ENCODE assay signal across 8 mouse cellular contexts in genomic region chr13:60069196-60069595, GRCm38 (mm10).
A peak's percentile ranks its signal among the peaks of the same experiment; 100 is the strongest.
DNase-seq lines count a peak whose midpoint lies in the region; ATAC-seq and TF ChIP-seq lines count a peak whose summit lies in the region.
"Had no signal": no experiment of that assay in that cellular context is flagged by ENCODE, and none has a peak within 500 bp of the region (broad histone marks: within the 10 kb centered on the region; RNA-seq: fewer than 3 reads in every experiment).

No protein-coding gene starts in this region.

- peak; percentile 43; the same call in 1 of the 2 replicates for ATAC-seq in lung, embryonic 15.5 days (ENCODE audit: borderline replicate concordance, extremely low read depth, low FRiP score, low TSS enrichment)
- no peak for ATAC-seq in granulocyte monocyte progenitor cell, adult 5-6 weeks (replicated peaks; ENCODE audit: poor library complexity, severe bottlenecking)

- 22% methylated on average over 9 of the region's 9 CpGs for WGBS in lung, embryonic 15.5 days
- 16% methylated on average over 9 of the region's 9 CpGs for WGBS in cerebellum, adult 2 months

- no peak for TF ChIP-seq CTCF in cerebellum, adult 2 months (IDR thresholded peaks at IDR 0.05; ENCODE audit: borderline replicate concordance, insufficient read depth, low read depth, low read length)

- no peak for DNase-seq in lung, postnatal 25 days (ENCODE audit: low spot score)
- DNase-seq in embryo, embryonic 10 days (ENCODE audit: low spot score), result peak; percentile 82
- DNase-seq in gastrocnemius, adult 18-20 months (ENCODE audit: low spot score), result peak; percentile 28
- DNase-seq in lung, postnatal 36 days, result peak; percentile 18
- DNase-seq in cerebellum, adult 2 months, result no peak
- DNase-seq: liver, embryonic 13.5 days had no signal

- H3K4me1 ChIP-seq in lung, embryonic 15.5 days, result peaks cover 13% of the 10 kb centered on the region
- H3K4me1 ChIP-seq in cerebellum, adult 2 months (ENCODE audit: control insufficient read depth, insufficient read depth, low read length), result no peaks in the 10 kb centered on the region
- H3K4me1 ChIP-seq: liver, embryonic 13.5 days had no signal

- no peak for TF ChIP-seq POLR2A in cerebellum, adult 2 months (IDR thresholded peaks at IDR 0.05; ENCODE audit: borderline replicate concordance, insufficient read depth, low read length)

- no peak overlapping the region for H3K9ac ChIP-seq in lung, embryonic 15.5 days
- H3K9ac ChIP-seq: liver, embryonic 13.5 days had no signal

- H3K36me3 ChIP-seq in lung, embryonic 15.5 days, result no peaks in the 10 kb centered on the region
- H3K36me3 ChIP-seq: liver, embryonic 13.5 days had no signal

- H3K4me2 ChIP-seq in lung, embryonic 15.5 days, result no peak overlapping the region
- H3K4me2 ChIP-seq: liver, embryonic 13.5 days had no signal

- H3K4me3 ChIP-seq in lung, embryonic 15.5 days, result no peak overlapping the region
- no peak overlapping the region for H3K4me3 ChIP-seq in cerebellum, adult 2 months (replicated peaks; ENCODE audit: insufficient read depth, low read depth, low read length)
- H3K4me3 ChIP-seq: liver, embryonic 13.5 days had no signal

- peak overlapping the region; percentile 36; the same call in 1 of the 2 replicates for H3K27ac ChIP-seq in lung, embryonic 15.5 days
- H3K27ac ChIP-seq in cerebellum, adult 2 months (ENCODE audit: insufficient read depth, low read length), result no peak overlapping the region
- H3K27ac ChIP-seq: liver, embryonic 13.5 days had no signal

- no peaks in the 10 kb centered on the region for H3K9me3 ChIP-seq in lung, embryonic 15.5 days
- H3K9me3 ChIP-seq: liver, embryonic 13.5 days had no signal

- no peaks in the 10 kb centered on the region for H3K27me3 ChIP-seq in lung, embryonic 15.5 days
- no peaks in the 10 kb centered on the region for H3K27me3 ChIP-seq in cerebellum, adult 2 months (ENCODE audit: control insufficient read depth, insufficient read depth, low read length)
- H3K27me3 ChIP-seq: liver, embryonic 13.5 days had no signal

Comparison
In these comparisons a context has a peak if more than half of its experiments do, and no peak if none do; other contexts are left out.
1. DNase-seq: peak in embryo, embryonic 10 days (single experiment), gastrocnemius, adult 18-20 months (single experiment) and lung, postnatal 36 days (single experiment); none in lung, postnatal 25 days (single experiment) and cerebellum, adult 2 months (0 of 2).